8 mouse cellular contexts compared by ENCODE assay signal in genomic region chr2:173276859-173277258, GRCm38 (mm10). TPM values are rescaled to one million over a fixed set of nuclear protein-coding genes. Genes with fewer than 3 reads are reported as not detected.
DNase-seq lines count a peak whose midpoint lies in the region; ATAC-seq and TF ChIP-seq lines count a peak whose summit lies in the region.

No protein-coding gene starts in this region.

- no peak for ATAC-seq in liver, embryonic 11.5 days (replicated peaks; ENCODE audit: low FRiP score)

- H3K4me2 ChIP-seq in liver, embryonic 11.5 days = peak overlapping the region; percentile 74

- no peak for DNase-seq in layer of hippocampus, adult 2 months (ENCODE audit: low spot score in 2 of 2)
- no peak for DNase-seq in layer of hippocampus, adult 9-11 months
- DNase-seq in heart, postnatal 4 days = peak; percentile 64
- no peak for DNase-seq in liver, embryonic 11.5 days (ENCODE audit: low spot score)
- no peak for DNase-seq in left cerebral cortex, adult 9 months (ENCODE audit: low spot score in 2 of 2)
- DNase-seq in cerebellum, postnatal 4 days (ENCODE audit: low spot score in 2 of 2) = no peak

- 9% methylated on average over 12 of the region's 12 CpGs for WGBS in liver, embryonic 11.5 days
- 8% methylated on average over 12 of the region's 12 CpGs for WGBS in olfactory bulb, adult 2 months

- no peaks in the 10 kb centered on the region; the same call in 1 of the 2 replicates for H3K4me1 ChIP-seq in cortical plate, adult 2 months (ENCODE audit: control insufficient read depth, insufficient read depth, low read length)
- no peaks in the 10 kb centered on the region for H3K4me1 ChIP-seq in liver, embryonic 11.5 days (replicated peaks; ENCODE audit: control insufficient read depth, insufficient read depth, low read length)
- peaks cover 34% of the 10 kb centered on the region for H3K4me1 ChIP-seq in olfactory bulb, adult 2 months (ENCODE audit: control insufficient read depth, insufficient read depth, low read length)

- H3K4me3 ChIP-seq in layer of hippocampus, adult 2 months = peak overlapping the region; percentile 70
- H3K4me3 ChIP-seq in cortical plate, adult 2 months (ENCODE audit: insufficient read depth, low read length) = peak overlapping the region; percentile 53
- H3K4me3 ChIP-seq in liver, embryonic 11.5 days (ENCODE audit: low read depth, low read length) = peak overlapping the region; percentile 64
- H3K4me3 ChIP-seq in olfactory bulb, adult 2 months (ENCODE audit: insufficient read depth, low read depth, low read length) = peak overlapping the region; percentile 65

- peak overlapping the region; percentile 86 for H3K27ac ChIP-seq in layer of hippocampus, adult 2 months
- H3K27ac ChIP-seq in cortical plate, adult 2 months (ENCODE audit: insufficient read depth, low read length) = 0 out of 2 replicates have a peak overlapping the region, but pooled peaks have one; percentile 57
- H3K27ac ChIP-seq in liver, embryonic 11.5 days (ENCODE audit: low read depth, low read length) = no peak overlapping the region; the same call in 1 of the 2 replicates
- peak overlapping the region; percentile 58 for H3K27ac ChIP-seq in olfactory bulb, adult 2 months (ENCODE audit: insufficient read depth, low read depth, low read length)

- H3K9ac ChIP-seq in liver, embryonic 11.5 days (ENCODE audit: low read depth, low read length) = no peak overlapping the region; the same call in 1 of the 2 replicates

- peaks cover 62% of the 10 kb centered on the region for H3K27me3 ChIP-seq in liver, embryonic 11.5 days (replicated peaks; ENCODE audit: control insufficient read depth, insufficient read depth, low read length)

- H3K36me3 ChIP-seq in liver, embryonic 11.5 days (ENCODE audit: control insufficient read depth, insufficient read depth, low read length) = no peaks in the 10 kb centered on the region

- no peaks in the 10 kb centered on the region for H3K9me3 ChIP-seq in liver, embryonic 11.5 days (ENCODE audit: control insufficient read depth, low read length)

- no peak for TF ChIP-seq POLR2A in cortical plate, adult 2 months (IDR thresholded peaks at IDR 0.05; ENCODE audit: extremely low read depth, insufficient read depth, low read length)
- TF ChIP-seq POLR2A in olfactory bulb, adult 2 months (IDR thresholded peaks at IDR 0.05; ENCODE audit: insufficient read depth, low read depth, low read length) = no peak

- TF ChIP-seq CTCF in layer of hippocampus, adult 2 months (conservative IDR thresholded peaks at IDR 0.05) = no peak
- no peak for TF ChIP-seq CTCF in cortical plate, adult 2 months (IDR thresholded peaks at IDR 0.05; ENCODE audit: extremely low read depth, insufficient read depth, low read length)
- no peak for TF ChIP-seq CTCF in olfactory bulb, adult 2 months (IDR thresholded peaks at IDR 0.05; ENCODE audit: insufficient read depth, low read depth, low read length)

RNA-seq across cellular contexts. Expression of gene Pmepa1, which starts 0.5 kb away (rescaled TPM):
- 10 to 100 TPM; 20.4 to 24.0 TPM for total RNA-seq in layer of hippocampus, adult 2 months (2021)
- polyA plus RNA-seq in cortical plate, adult 2 months (2012; rRNA removed) = 39.8 and 42.3 TPM in 2 replicates
- total RNA-seq in heart, postnatal 4 days (2021) = 10 to 100 TPM; 53.5 to 57.3 TPM
- 0.95 and 1.2 TPM in 2 replicates for polyA plus RNA-seq in liver, embryonic 11.5 days (2014; fragmentation: Nextera tagmentation; extraction: Ambion mirVana)
- not detected in 2 replicates for polyA plus RNA-seq in olfactory bulb, adult 2 months (2012; ENCODE audit: insufficient read depth, insufficient read length, low replicate concordance, missing spikeins)

RNA-seq across cellular contexts. Expression of gene Zbp1, which starts 58.1 kb away (rescaled TPM):
- under 1 TPM in 1 of 2 experiments, not detected in 1; 0.28 TPM for total RNA-seq in layer of hippocampus, adult 2 months (2021)
- polyA plus RNA-seq in cortical plate, adult 2 months (2012; rRNA removed) = 0.55 and 1.0 TPM in 2 replicates
- total RNA-seq in heart, postnatal 4 days (2021) = under 1 TPM in 1 of 2 experiments, not detected in 1; 0.14 TPM
- polyA plus RNA-seq in liver, embryonic 11.5 days (2014; fragmentation: Nextera tagmentation; extraction: Ambion mirVana) = not detected in 2 replicates
- polyA plus RNA-seq in olfactory bulb, adult 2 months (2012; ENCODE audit: insufficient read depth, insufficient read length, low replicate concordance, missing spikeins) = not detected in 2 replicates

Comparison
In these comparisons a context has a peak if more than half of its experiments do, and no peak if none do; other contexts are left out.
1. RNA of gene Zbp1, which starts 58.1 kb away (polyA plus RNA-seq): not detected in olfactory bulb, adult 2 months; 0.55 to 1.0 TPM in cortical plate, adult 2 months and not detected in liver, embryonic 11.5 days; every median in the first group is over 10 times any median in the second.
2. Peak in every context shown above with its lines, with median percentiles within 50 percentile points of each other: H3K4me3 ChIP-seq.